Mouse (Mus musculus): ENCODE data around the gene Robo3. TPM values are rescaled to one million over a fixed set of nuclear protein-coding genes. Genes with fewer than 3 reads are reported as not detected.

Robo3 gene
- 13.0 and 14.1 TPM in 2 replicates for polyA plus RNA-seq (2015; fragmentation: Nextera tagmentation; extraction: Ambion mirVana)

GRCm38 (mm10) chr9:37432720-37433421 is at the start of gene Robo3:
TSS of gene Robo3 (minus strand) at chr9:37433246.
- Histone ChIP-seq H3K27ac (replicated peaks) (no peak within 1 kb of the TSS), H3K4me2 (peak within 1 kb of the TSS; percentile 91), H3K36me3 (no peaks in the 10 kb centered on the region), H3K27me3 (peaks cover 66% of the 10 kb centered on the region), H3K4me1 (replicated peaks) (peaks cover 31% of the 10 kb centered on the region), H3K9ac (peak within 1 kb of the TSS; percentile 39; the same call in 1 of the 2 replicates), H3K4me3 (peak within 1 kb of the TSS; percentile 43), H3K9me3 (no peaks in the 10 kb centered on the region)
- ATAC-seq (ENCODE audit: low FRiP score, low read depth), result peak; percentile 17; the same call in 1 of the 2 replicates
- under 1% methylated on average over 34 of the region's 40 CpGs for WGBS

- H3K27ac ChIP-seq (replicated peaks), result no peak overlapping the region
- no peak for ATAC-seq (ENCODE audit: low FRiP score, low read depth)
- no peak overlapping the region for H3K4me2 ChIP-seq
- H3K9ac ChIP-seq, result no peak overlapping the region
- H3K36me3 ChIP-seq, result no peaks in the 10 kb centered on the region
- H3K4me1 ChIP-seq (replicated peaks), result no peaks in the 10 kb centered on the region
- no peaks in the 10 kb centered on the region for H3K9me3 ChIP-seq
- H3K27me3 ChIP-seq, result no peaks in the 10 kb centered on the region
- H3K4me3 ChIP-seq, result no peak overlapping the region
- 87% methylated on average over 7 of the region's 7 CpGs for WGBS
Observed at GRCm38 (mm10) chr9:37474923-37475322, 41.9 kb upstream of the Robo3 start.

GRCm38 (mm10) chr9:37473611-37474125 is 40.6 kb upstream of the Robo3 start:
- Histone ChIP-seq H3K4me1 (replicated peaks) (no peaks in the 10 kb centered on the region), H3K9ac (no peak overlapping the region)
- no peak for ATAC-seq (ENCODE audit: low FRiP score, low read depth)

GRCm38 (mm10) chr9:37462764-37463163 is 29.7 kb upstream of the Robo3 start:
- 0 out of 2 replicates have a peak, but pooled peaks cover 6% of the 10 kb centered on the region for H3K27me3 ChIP-seq
- no peak for ATAC-seq (ENCODE audit: low FRiP score, low read depth)

More at GRCm38 (mm10) chr9:37473611-37474125, 40.6 kb upstream of the Robo3 start:
- Histone ChIP-seq H3K4me3 (no peak overlapping the region), H3K36me3 (no peaks in the 10 kb centered on the region), H3K4me2 (no peak overlapping the region), H3K9me3 (no peaks in the 10 kb centered on the region), H3K27ac (replicated peaks) (no peak overlapping the region), H3K27me3 (no peaks in the 10 kb centered on the region)
- WGBS, result 75% methylated on average over 3 of the region's 3 CpGs

GRCm38 (mm10) chr9:37461571-37461970 is 28.5 kb upstream of the Robo3 start:
- Histone ChIP-seq H3K9me3 (no peaks in the 10 kb centered on the region), H3K9ac (no peak overlapping the region), H3K4me2 (no peak overlapping the region), H3K4me3 (no peak overlapping the region), H3K27ac (replicated peaks) (no peak overlapping the region), H3K36me3 (no peaks in the 10 kb centered on the region), H3K4me1 (replicated peaks) (peaks cover 41% of the 10 kb centered on the region), H3K27me3 (0 out of 2 replicates have a peak, but pooled peaks cover 6% of the 10 kb centered on the region)
- ATAC-seq (ENCODE audit: low FRiP score, low read depth), result no peak
- WGBS, result 7% methylated on average over 3 of the region's 3 CpGs

More at GRCm38 (mm10) chr9:37462764-37463163, 29.7 kb upstream of the Robo3 start:
- Histone ChIP-seq H3K36me3 (no peaks in the 10 kb centered on the region), H3K4me1 (replicated peaks) (peaks cover 35% of the 10 kb centered on the region), H3K27ac (replicated peaks) (no peak overlapping the region), H3K4me2 (peak overlapping the region; percentile 28; the same call in 1 of the 2 replicates), H3K4me3 (no peak overlapping the region), H3K9me3 (no peaks in the 10 kb centered on the region), H3K9ac (no peak overlapping the region)
- WGBS, result 11% methylated on average over 7 of the region's 7 CpGs

GRCm38 (mm10) chr9:37460961-37461340 is 27.9 kb upstream of the Robo3 start:
- Histone ChIP-seq H3K4me3 (peak overlapping the region; percentile 59), H3K36me3 (no peaks in the 10 kb centered on the region), H3K9ac (peak overlapping the region; percentile 66), H3K27me3 (0 out of 2 replicates have a peak, but pooled peaks cover 6% of the 10 kb centered on the region), H3K4me1 (replicated peaks) (peaks cover 47% of the 10 kb centered on the region), H3K9me3 (no peaks in the 10 kb centered on the region), H3K27ac (replicated peaks) (peak overlapping the region; percentile 83), H3K4me2 (peak overlapping the region; percentile 95)
- WGBS, result 5% methylated on average over 5 of the region's 5 CpGs
- ATAC-seq (ENCODE audit: low FRiP score, low read depth), result 0 out of 2 replicates have a peak, but pooled peaks have one; percentile 2

GRCm38 (mm10) chr9:37460043-37460960 is 27.3 kb upstream of the Robo3 start:
- Histone ChIP-seq H3K4me3 (peak overlapping the region; percentile 59), H3K4me1 (replicated peaks) (peaks cover 50% of the 10 kb centered on the region), H3K27ac (replicated peaks) (peak overlapping the region; percentile 83), H3K9ac (peak overlapping the region; percentile 66), H3K27me3 (0 out of 2 replicates have a peak, but pooled peaks cover 6% of the 10 kb centered on the region), H3K4me2 (peak overlapping the region; percentile 95), H3K36me3 (no peaks in the 10 kb centered on the region), H3K9me3 (no peaks in the 10 kb centered on the region)
- under 1% methylated on average over 81 of the region's 81 CpGs for WGBS
- peak; percentile 61 for ATAC-seq (ENCODE audit: low FRiP score, low read depth)

- Histone ChIP-seq H3K4me3 (peak overlapping the region; percentile 59), H3K4me2 (peak overlapping the region; percentile 95), H3K9ac (peak overlapping the region; percentile 66; the same call in 1 of the 2 replicates), H3K9me3 (no peaks in the 10 kb centered on the region), H3K36me3 (no peaks in the 10 kb centered on the region), H3K27ac (replicated peaks) (peak overlapping the region; percentile 83), H3K4me1 (replicated peaks) (peaks cover 56% of the 10 kb centered on the region), H3K27me3 (peaks cover 6% of the 10 kb centered on the region; the same call in 1 of the 2 replicates)
- no peak for ATAC-seq (ENCODE audit: low FRiP score, low read depth)
- WGBS, result 2% methylated on average over 9 of the region's 9 CpGs
Observed at GRCm38 (mm10) chr9:37459665-37460042, 26.6 kb upstream of the Robo3 start.

- peak overlapping the region; percentile 23; the same call in 1 of the 2 replicates for H3K27ac ChIP-seq (replicated peaks)
- peak overlapping the region; percentile 60 for H3K4me2 ChIP-seq
- H3K9me3 ChIP-seq, result no peaks in the 10 kb centered on the region
- ATAC-seq (ENCODE audit: low FRiP score, low read depth), result no peak
- peaks cover 64% of the 10 kb centered on the region for H3K4me1 ChIP-seq (replicated peaks)
- no peak overlapping the region for H3K4me3 ChIP-seq
- H3K27me3 ChIP-seq, result peaks cover 9% of the 10 kb centered on the region; the same call in 1 of the 2 replicates
- no peak overlapping the region for H3K9ac ChIP-seq
- WGBS, result 53% methylated on average over 1 of the region's 1 CpGs
- no peaks in the 10 kb centered on the region for H3K36me3 ChIP-seq
Observed at GRCm38 (mm10) chr9:37457151-37457550, 24.1 kb upstream of the Robo3 start.

- Histone ChIP-seq H3K4me2 (peak overlapping the region; percentile 60), H3K9ac (peak overlapping the region; percentile 33), H3K4me3 (peak overlapping the region; percentile 32), H3K9me3 (no peaks in the 10 kb centered on the region), H3K27ac (replicated peaks) (peak overlapping the region; percentile 23), H3K4me1 (replicated peaks) (peaks cover 64% of the 10 kb centered on the region), H3K36me3 (no peaks in the 10 kb centered on the region), H3K27me3 (peaks cover 9% of the 10 kb centered on the region; the same call in 1 of the 2 replicates)
- peak; percentile 84 for ATAC-seq (ENCODE audit: low FRiP score, low read depth)
- WGBS, result 1% methylated on average over 19 of the region's 20 CpGs
Observed at GRCm38 (mm10) chr9:37456481-37456910, 23.4 kb upstream of the Robo3 start.

GRCm38 (mm10) chr9:37455868-37456267 is 22.8 kb upstream of the Robo3 start:
- 3% methylated on average over 8 of the region's 8 CpGs for WGBS
- ATAC-seq (ENCODE audit: low FRiP score, low read depth), result no peak
- H3K27ac ChIP-seq (replicated peaks), result no peak overlapping the region
- no peak overlapping the region for H3K9ac ChIP-seq
- H3K4me1 ChIP-seq (replicated peaks), result peaks cover 60% of the 10 kb centered on the region
- peak overlapping the region; percentile 32; the same call in 1 of the 2 replicates for H3K4me3 ChIP-seq
- H3K9me3 ChIP-seq, result no peaks in the 10 kb centered on the region
- H3K36me3 ChIP-seq, result no peaks in the 10 kb centered on the region
- H3K27me3 ChIP-seq, result peaks cover 9% of the 10 kb centered on the region; the same call in 1 of the 2 replicates
- H3K4me2 ChIP-seq, result peak overlapping the region; percentile 60
